Comparison of ENCODE assay signal across 26 mouse cellular contexts in the genomic region with DNA sequence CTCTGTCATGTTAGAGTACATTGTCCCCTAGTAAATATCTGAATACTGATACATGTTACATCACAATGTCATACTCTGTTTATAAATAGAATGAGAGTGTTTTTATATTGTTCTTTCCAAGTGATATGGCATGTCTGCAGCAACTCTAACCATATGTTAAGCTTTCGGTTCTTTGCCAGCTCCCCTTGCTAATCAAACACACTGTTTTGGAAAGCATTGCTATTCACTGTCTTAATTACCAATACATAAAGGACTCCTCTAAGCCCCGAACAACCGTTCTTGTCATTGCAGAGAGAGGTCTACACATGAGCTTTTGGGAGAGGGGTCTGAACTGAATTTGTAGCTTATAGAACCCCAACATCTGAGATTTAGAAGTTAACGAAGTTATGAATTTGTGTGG.
"Had no signal": no experiment of that assay in that cellular context is flagged by ENCODE, and none has a peak within 500 bp of the region (broad histone marks: within the 10 kb centered on the region; RNA-seq: fewer than 3 reads in every experiment).

No protein-coding gene starts in this region.

- H3K9me3 ChIP-seq: embryonic facial prominence, embryonic 10.5 days; embryonic facial prominence, embryonic 12.5 days; embryonic facial prominence, embryonic 13.5 days; embryonic facial prominence, embryonic 15.5 days; forebrain, embryonic 10.5 days; forebrain, embryonic 13.5 days; forebrain, embryonic 15.5 days; heart, embryonic 10.5 days had no signal

- ATAC-seq: forebrain, embryonic 13.5 days; forebrain, embryonic 15.5 days; forebrain, embryonic 16.5 days; forebrain, postnatal 0 days had no signal

- DNase-seq: cerebellum, adult 8-10 months; cerebellum, adult 9-10 months; cerebellum, adult 9-11 months; cerebellum, postnatal 10 days; cerebellum, postnatal 14 days; cerebellum, postnatal 25 days; cerebellum, postnatal 36 days; embryo, embryonic 11 days; forebrain, postnatal 0 days; gastrocnemius, adult 2 months; gastrocnemius, postnatal 10 days; gastrocnemius, postnatal 14 days; gastrocnemius, postnatal 25 days; gastrocnemius, postnatal 36 days; heart, adult 18-20 months; heart, adult 2 months had no signal

- H3K4me3 ChIP-seq: embryonic facial prominence, embryonic 10.5 days; embryonic facial prominence, embryonic 12.5 days; embryonic facial prominence, embryonic 13.5 days; embryonic facial prominence, embryonic 15.5 days; erythroblast, embryonic 14.5 days; forebrain, embryonic 10.5 days; forebrain, embryonic 13.5 days; forebrain, embryonic 15.5 days; gastrocnemius, adult 2 months; heart, adult 2 months; heart, embryonic 10.5 days had no signal

- H3K27ac ChIP-seq: embryonic facial prominence, embryonic 10.5 days; embryonic facial prominence, embryonic 12.5 days; embryonic facial prominence, embryonic 13.5 days; embryonic facial prominence, embryonic 15.5 days; forebrain, embryonic 10.5 days; forebrain, embryonic 13.5 days; forebrain, embryonic 15.5 days; gastrocnemius, adult 2 months; heart, adult 2 months; heart, embryonic 10.5 days had no signal

- H3K36me3 ChIP-seq: embryonic facial prominence, embryonic 10.5 days; embryonic facial prominence, embryonic 12.5 days; embryonic facial prominence, embryonic 13.5 days; embryonic facial prominence, embryonic 15.5 days; forebrain, embryonic 10.5 days; forebrain, embryonic 15.5 days; heart, embryonic 10.5 days had no signal

- H3K4me2 ChIP-seq: embryonic facial prominence, embryonic 12.5 days; embryonic facial prominence, embryonic 13.5 days; embryonic facial prominence, embryonic 15.5 days; forebrain, embryonic 13.5 days; forebrain, embryonic 15.5 days had no signal

- H3K27me3 ChIP-seq: embryonic facial prominence, embryonic 12.5 days; embryonic facial prominence, embryonic 13.5 days; embryonic facial prominence, embryonic 15.5 days; forebrain, embryonic 13.5 days; forebrain, embryonic 15.5 days had no signal

- H3K9ac ChIP-seq: embryonic facial prominence, embryonic 12.5 days; embryonic facial prominence, embryonic 13.5 days; embryonic facial prominence, embryonic 15.5 days; forebrain, embryonic 13.5 days; forebrain, embryonic 15.5 days; forebrain, postnatal 0 days had no signal
